Mouse (Mus musculus) MEL (cell line): ENCODE measurements around the gene G6pc. TPM values are rescaled to one million over a fixed set of nuclear protein-coding genes. Genes with fewer than 3 reads are reported as not detected.
A peak's percentile ranks its signal among the peaks of the same experiment; 100 is the strongest.

Source experiments
- DNase-seq: peaks from one replicate; pipeline ENCODE4 v3.0.0; 2011; ENCODE audit warnings: low read depth, low spot score
- H3K27ac ChIP-seq: 2 replicates; pipeline ENCODE4 v1.5.1; 2012; ENCODE audit warnings: low read depth, mild to moderate bottlenecking, control low read depth, low read length, moderate library complexity; ENCODE audit not compliant: control insufficient read depth
- H3K27me3 ChIP-seq, 2 experiments: fragments of 150-350 bp in 1 of 2; sonication (generic) in 1 of 2; 2 replicates each; pipeline ENCODE4 v1.6.1; 2012; ENCODE audit warnings: low read length in 2 of 2, mild to moderate bottlenecking in 2 of 2, improper control_type of control experiment in 1 of 2, moderate library complexity in 1 of 2; ENCODE audit not compliant: insufficient read depth in 2 of 2, control insufficient read depth in 1 of 2
- H3K36me3 ChIP-seq, 2 experiments: 2 replicates each; pipeline ENCODE4 v1.6.1; 2012 to 2014; ENCODE audit warnings: low read length in 2 of 2, improper control_type of control experiment in 1 of 2, inconsistent platforms in 1 of 2, mild to moderate bottlenecking in 1 of 2; ENCODE audit not compliant: insufficient read depth in 2 of 2, control insufficient read depth in 1 of 2
- H3K4me1 ChIP-seq, 2 experiments: fragments of 150-350 bp in 1 of 2; sonication (generic) in 1 of 2; 2 replicates each; pipeline ENCODE4 v1.6.1; 2012; ENCODE audit warnings: low read length in 2 of 2, improper control_type of control experiment in 1 of 2, mild to moderate bottlenecking in 1 of 2; ENCODE audit not compliant: insufficient read depth in 2 of 2, control insufficient read depth in 1 of 2
- H3K4me3 ChIP-seq, 2 experiments: fragments of 150-350 bp in 1 of 2; sonication (generic) in 1 of 2; 2 replicates each; pipeline ENCODE4 v1.5.1; 2012; ENCODE audit warnings: low read depth in 2 of 2, low read length in 2 of 2, mild to moderate bottlenecking in 2 of 2, moderate library complexity in 2 of 2, control low read depth in 1 of 2, improper control_type of control experiment in 1 of 2; ENCODE audit not compliant: control insufficient read depth in 1 of 2, insufficient read depth in 1 of 2
- H3K79me2 ChIP-seq: 2 replicates; pipeline ENCODE4 v1.6.1; 2012; ENCODE audit warnings: mild to moderate bottlenecking, low read length, moderate library complexity; ENCODE audit not compliant: control insufficient read depth, poor library complexity, insufficient read depth
- H3K9ac ChIP-seq: 2 replicates; pipeline ENCODE4 v1.6.1; 2012; ENCODE audit warnings: low read depth, mild to moderate bottlenecking, control low read depth, low read length, moderate library complexity; ENCODE audit not compliant: control insufficient read depth, poor library complexity, severe bottlenecking
- H3K9me3 ChIP-seq: fragments of 150-350 bp; sonication (generic); replicated peaks from 2 replicates; pipeline ENCODE4 v1.6.1; 2012; ENCODE audit warnings: mild to moderate bottlenecking, low read length, improper control_type of control experiment, moderate library complexity; ENCODE audit not compliant: insufficient read depth
- CTCF ChIP-seq, 3 experiments: IDR thresholded peaks in 2 of 3; conservative IDR thresholded peaks in 1 of 3; 2 replicates each; pipeline ENCODE4 v1.5.1; 2011 to 2012; ENCODE audit warnings: low read length in 3 of 3, low read depth in 2 of 3, mild to moderate bottlenecking in 2 of 3, improper control_type of control experiment in 1 of 3, inconsistent platforms in 1 of 3, mixed read lengths in 1 of 3, moderate library complexity in 1 of 3; ENCODE audit not compliant: control insufficient read depth in 1 of 3, insufficient read depth in 1 of 3, poor library complexity in 1 of 3, severe bottlenecking in 1 of 3
- EP300 ChIP-seq, 2 experiments: IDR thresholded peaks; 2 replicates each; pipeline ENCODE4 v1.6.1; 2011; ENCODE audit warnings: improper control_type of control experiment in 2 of 2, low read length in 2 of 2, low read depth in 1 of 2, mild to moderate bottlenecking in 1 of 2
- MAFK ChIP-seq: IDR thresholded peaks from 2 replicates; pipeline ENCODE4 v1.6.1; 2011; ENCODE audit warnings: low read depth, mild to moderate bottlenecking, low read length, improper control_type of control experiment, borderline replicate concordance
- MAZ ChIP-seq: IDR thresholded peaks from 2 replicates; pipeline ENCODE4 v1.6.1; 2012; ENCODE audit warnings: low read depth, mild to moderate bottlenecking, inconsistent platforms, low read length, improper control_type of control experiment
- MXI1 ChIP-seq: IDR thresholded peaks from 2 replicates; pipeline ENCODE4 v1.6.1; 2011; ENCODE audit warnings: mild to moderate bottlenecking, low read depth, low read length, improper control_type of control experiment
- MYB ChIP-seq: IDR thresholded peaks from 2 replicates; pipeline ENCODE4 v1.6.1; 2011; ENCODE audit warnings: mild to moderate bottlenecking, low read depth, low read length, improper control_type of control experiment
- NELFE ChIP-seq: IDR thresholded peaks from 2 replicates; pipeline ENCODE4 v1.6.1; 2011; ENCODE audit warnings: low read depth, low read length, improper control_type of control experiment
- NRF1 ChIP-seq: IDR thresholded peaks from 2 replicates; pipeline ENCODE4 v1.6.1; 2014; ENCODE audit warnings: low read depth, mild to moderate bottlenecking, inconsistent platforms, low read length, improper control_type of control experiment, moderate library complexity; ENCODE audit not compliant: poor library complexity, insufficient read depth, severe bottlenecking
- RAD21 ChIP-seq: IDR thresholded peaks from 2 replicates; pipeline ENCODE4 v1.6.1; 2011; ENCODE audit warnings: mild to moderate bottlenecking, low read depth, low read length, improper control_type of control experiment
- SMC3 ChIP-seq: IDR thresholded peaks from 2 replicates; pipeline ENCODE4 v1.6.1; 2011; ENCODE audit warnings: low read depth, low read length, improper control_type of control experiment
- TAL1 ChIP-seq: IDR thresholded peaks from 2 replicates; pipeline ENCODE4 v1.6.1; 2012; ENCODE audit warnings: mild to moderate bottlenecking, inconsistent platforms, low read length, moderate library complexity, mixed read lengths
- TCF12 ChIP-seq: IDR thresholded peaks from 2 replicates; pipeline ENCODE4 v1.6.1; 2014; ENCODE audit warnings: low read depth, mild to moderate bottlenecking, inconsistent platforms, low read length, improper control_type of control experiment, moderate library complexity
- ZMIZ1 ChIP-seq: IDR thresholded peaks from 2 replicates; pipeline ENCODE4 v1.6.1; 2012; ENCODE audit warnings: low read depth, mild to moderate bottlenecking, inconsistent platforms, low read length, improper control_type of control experiment, moderate library complexity
- ZNF384 ChIP-seq: IDR thresholded peaks from 2 replicates; pipeline ENCODE4 v1.6.1; 2012; ENCODE audit warnings: low read depth, mild to moderate bottlenecking, inconsistent platforms, low read length, improper control_type of control experiment
- polyA plus RNA-seq, 2 experiments: library from polyadenylated mRNA; stranded (reverse) in 1 of 2; unstranded in 1 of 2; fragments of >175 nt in 1 of 2; fragments of >200 nt in 1 of 2; gene quantifications; 2 replicates each; pipeline versions ENCODE4 v1.2.1 to v1.2.4; 2012; ENCODE audit warnings: low replicate concordance in 2 of 2, low read depth in 1 of 2; ENCODE audit not compliant: insufficient read length in 2 of 2, insufficient read depth in 1 of 2, missing spikeins in 1 of 2
- total RNA-seq: library from RNA; depleted of rRNA; stranded (reverse); fragments of 300-350 nt; gene quantifications from 2 replicates; pipeline ENCODE4 v1.2.3, GENCODE M21; 2012

Gene G6pc
- total and polyA plus RNA-seq, 3 experiments, result not detected

DNA sequence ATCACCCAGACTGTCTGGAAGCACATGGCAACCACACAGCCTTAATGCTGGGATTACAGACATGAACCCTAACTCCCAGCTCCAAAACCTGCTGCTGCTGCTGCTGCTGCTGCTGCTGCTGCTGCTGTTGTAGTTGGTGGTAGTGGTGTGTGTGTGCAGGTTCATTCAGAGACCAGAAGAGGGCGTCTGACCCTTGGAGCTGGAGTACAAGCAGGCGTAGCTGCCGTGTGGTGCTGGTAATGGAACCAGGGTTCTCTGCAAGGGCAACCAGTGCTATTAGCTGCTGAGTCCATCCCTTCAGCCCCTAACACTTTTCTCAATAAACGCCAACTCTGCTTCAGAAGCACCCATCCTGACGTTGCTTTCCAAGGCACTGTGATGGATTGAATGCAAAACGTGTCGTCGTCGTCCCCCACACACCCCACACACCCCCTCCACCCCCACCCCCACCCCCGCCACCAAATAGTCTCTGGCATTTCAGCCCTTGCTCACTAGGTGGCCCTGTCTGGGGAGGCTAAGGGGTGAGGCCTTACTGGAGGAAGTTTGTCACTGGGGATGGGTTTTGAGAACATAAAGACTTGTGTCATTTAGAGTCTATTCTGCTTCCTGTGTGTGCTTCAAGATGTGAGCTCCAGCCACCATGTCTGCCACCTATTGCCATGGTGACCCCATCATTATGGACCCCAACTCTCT is 20.1 kb upstream of the G6pc start:
- Histone ChIP-seq H3K4me3 (no peak overlapping the region), H3K9ac (no peak overlapping the region), H3K27me3 (peaks cover 0 to 2% of the 10 kb centered on the region in 2 experiments; a peak in 1 of 4 replicates), H3K79me2 (no peaks in the 10 kb centered on the region), H3K9me3 (no peaks in the 10 kb centered on the region), H3K4me1 (no peaks in the 10 kb centered on the region), H3K27ac (no peak overlapping the region), H3K36me3 (no peaks in the 10 kb centered on the region)
- peak; percentile 54 for DNase-seq
- TF ChIP-seq MAFK, result no peak
- TF ChIP-seq TCF12, result no peak
- peak; percentile 15 to 42 (median 36); a peak in 5 of 6 replicates for TF ChIP-seq CTCF (IDR thresholded peaks at IDR 0.05 in 2 of 3, conservative IDR thresholded peaks at IDR 0.05 in 1 of 3; ENCODE audit: control insufficient read depth in 1 of 3, insufficient read depth in 1 of 3, low read depth in 2 of 3, low read length in 3 of 3, poor library complexity in 1 of 3, severe bottlenecking in 1 of 3)
- TF ChIP-seq ZMIZ1, result no peak
- TF ChIP-seq RAD21, result peak; percentile 10
- peak; percentile 46 for TF ChIP-seq SMC3
- TF ChIP-seq MYB, result no peak
- no peak for TF ChIP-seq NELFE
- TF ChIP-seq MAZ, result no peak
- no peak for TF ChIP-seq ZNF384

DNA sequence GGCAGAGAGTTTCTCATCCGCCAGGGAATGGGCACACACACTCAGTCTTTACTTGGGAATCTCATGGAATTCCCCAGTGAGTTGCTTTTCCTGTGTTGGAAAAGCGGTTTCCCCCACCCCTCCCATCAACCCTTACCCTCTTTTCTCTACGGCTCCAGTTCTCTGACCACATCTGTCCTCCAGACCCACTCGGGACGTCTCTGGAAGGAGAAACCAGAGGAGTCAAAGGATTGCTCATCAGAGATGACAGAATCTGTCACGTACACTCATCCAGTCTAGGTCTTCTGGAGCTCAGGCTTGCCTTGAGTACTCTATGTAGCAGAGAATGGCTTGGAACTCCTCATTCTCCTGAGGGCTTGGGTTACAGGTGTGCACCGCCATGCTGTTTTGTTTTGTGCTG is 18.6 kb upstream of the G6pc start:
- no peak for DNase-seq
- TF ChIP-seq EP300 (IDR thresholded peaks at IDR 0.05; ENCODE audit: low read depth in 1 of 2, low read length in 2 of 2), result no peak
- no peak for TF ChIP-seq MAZ
- no peak for TF ChIP-seq MAFK
- TF ChIP-seq NELFE, result no peak
- no peak for TF ChIP-seq ZNF384
- TF ChIP-seq TAL1, result no peak
- TF ChIP-seq MXI1, result no peak
- TF ChIP-seq NRF1, result no peak
- no peak for TF ChIP-seq SMC3
- TF ChIP-seq, all 39 proteins: peak for 0
- Histone ChIP-seq H3K27ac (no peak overlapping the region), H3K36me3 (no peaks in the 10 kb centered on the region), H3K9ac (no peak overlapping the region), H3K4me1 (no peaks in the 10 kb centered on the region), H3K4me3 (no peak overlapping the region), H3K27me3 (peaks cover 0 to 2% of the 10 kb centered on the region in 2 experiments; a peak in 1 of 4 replicates), H3K9me3 (no peaks in the 10 kb centered on the region), H3K79me2 (no peaks in the 10 kb centered on the region)
